Mouse (Mus musculus) cortical plate, adult 2 months (tissue): ENCODE measurements around the gene Tanc1. TPM values are rescaled to one million over a fixed set of nuclear protein-coding genes. Genes with fewer than 3 reads are reported as not detected.

Experiments
- H3K27ac ChIP-seq: fragments of 200-500 bp; 2 replicates; pipeline ENCODE4 v1.5.1; 2012; ENCODE audit warnings: low read length, control low read depth, inconsistent platforms; ENCODE audit not compliant: insufficient read depth
- H3K4me1 ChIP-seq: fragments of 200-500 bp; 2 replicates; pipeline ENCODE4 v1.6.1; 2011; ENCODE audit warnings: low read length; ENCODE audit not compliant: control insufficient read depth, insufficient read depth
- H3K4me3 ChIP-seq: fragments of 200-500 bp; 2 replicates; pipeline ENCODE4 v1.5.1; 2011; ENCODE audit warnings: mild to moderate bottlenecking, low read length, control low read depth; ENCODE audit not compliant: insufficient read depth
- CTCF ChIP-seq: fragments of 200-500 bp; IDR thresholded peaks from 2 replicates; pipeline ENCODE4 v1.5.1; 2011; ENCODE audit warnings: mild to moderate bottlenecking, control low read depth, low read length; ENCODE audit not compliant: insufficient read depth; ENCODE audit errors: extremely low read depth
- POLR2A ChIP-seq: fragments of 200-500 bp; IDR thresholded peaks from 2 replicates; pipeline ENCODE4 v1.6.1; 2011; ENCODE audit warnings: mild to moderate bottlenecking, low read length, control low read depth; ENCODE audit not compliant: insufficient read depth; ENCODE audit errors: extremely low read depth
- polyA plus RNA-seq: library from polyadenylated mRNA; depleted of rRNA; stranded (reverse); fragments of >200 nt; gene quantifications from 2 replicates; pipeline ENCODE4 v1.2.3, GENCODE M21; 2012

The Tanc1 gene
- polyA plus RNA-seq, 1 experiment = 9.8 TPM

- Histone ChIP-seq H3K4me3 (no peak overlapping the region), H3K27ac (no peak overlapping the region), H3K4me1 (no peaks in the 10 kb centered on the region)
- no peak for TF ChIP-seq CTCF
- no peak for TF ChIP-seq POLR2A
Observed at GRCm38 (mm10) chr2:59783832-59784627, 172.2 kb downstream of the Tanc1 start.

- no peak overlapping the region for H3K27ac ChIP-seq
- no peaks in the 10 kb centered on the region for H3K4me1 ChIP-seq
- TF ChIP-seq POLR2A = no peak
- no peak for TF ChIP-seq CTCF
Observed at GRCm38 (mm10) chr2:59784628-59784883, 172.7 kb downstream of the Tanc1 start.

GRCm38 (mm10) chr2:59785597-59785996 lies 173.8 kb downstream of the Tanc1 start:
- no peak for TF ChIP-seq POLR2A
- TF ChIP-seq CTCF = no peak
- H3K27ac ChIP-seq = no peak overlapping the region
- no peaks in the 10 kb centered on the region for H3K4me1 ChIP-seq

More at GRCm38 (mm10) chr2:59784628-59784883, 172.7 kb downstream of the Tanc1 start:
- H3K4me3 ChIP-seq = no peak overlapping the region

GRCm38 (mm10) chr2:59788704-59789500 lies 177.1 kb downstream of the Tanc1 start:
- TF ChIP-seq CTCF (no peak), POLR2A (no peak)
- Histone ChIP-seq H3K4me1 (no peaks in the 10 kb centered on the region), H3K27ac (no peak overlapping the region), H3K4me3 (no peak overlapping the region)

More at GRCm38 (mm10) chr2:59785597-59785996, 173.8 kb downstream of the Tanc1 start:
- no peak overlapping the region for H3K4me3 ChIP-seq

- no peak for TF ChIP-seq POLR2A
- Histone ChIP-seq H3K4me3 (no peak overlapping the region), H3K4me1 (no peaks in the 10 kb centered on the region), H3K27ac (no peak overlapping the region)
Observed at GRCm38 (mm10) chr2:59791596-59791995, 179.8 kb downstream of the Tanc1 start.

- H3K4me3 ChIP-seq = no peak overlapping the region
- no peak overlapping the region for H3K27ac ChIP-seq
- no peak for TF ChIP-seq POLR2A
- TF ChIP-seq CTCF = no peak
- no peaks in the 10 kb centered on the region for H3K4me1 ChIP-seq
Observed at GRCm38 (mm10) chr2:59793337-59793736, 181.5 kb downstream of the Tanc1 start.

- Histone ChIP-seq H3K27ac (no peak overlapping the region), H3K4me1 (no peaks in the 10 kb centered on the region), H3K4me3 (no peak overlapping the region)
- TF ChIP-seq CTCF (no peak), POLR2A (no peak)
Observed at GRCm38 (mm10) chr2:59794838-59795237, 183.0 kb downstream of the Tanc1 start.

GRCm38 (mm10) chr2:59798934-59799532 lies 187.2 kb downstream of the Tanc1 start:
- TF ChIP-seq POLR2A (no peak), CTCF (no peak)
- Histone ChIP-seq H3K27ac (no peak overlapping the region), H3K4me1 (no peaks in the 10 kb centered on the region), H3K4me3 (no peak overlapping the region)

- Histone ChIP-seq H3K4me1 (no peaks in the 10 kb centered on the region), H3K4me3 (no peak overlapping the region), H3K27ac (no peak overlapping the region)
- TF ChIP-seq CTCF (no peak), POLR2A (no peak)
Observed at GRCm38 (mm10) chr2:59799572-59799971, 187.7 kb downstream of the Tanc1 start.
